Mouse (Mus musculus): ENCODE results near the gene Slc36a2.
"Not testable (repeated sequence)": the region's sequence is repeated elsewhere in the genome, so short reads cannot be mapped to it uniquely, and the experiment has no call there.

The Slc36a2 gene

DNA sequence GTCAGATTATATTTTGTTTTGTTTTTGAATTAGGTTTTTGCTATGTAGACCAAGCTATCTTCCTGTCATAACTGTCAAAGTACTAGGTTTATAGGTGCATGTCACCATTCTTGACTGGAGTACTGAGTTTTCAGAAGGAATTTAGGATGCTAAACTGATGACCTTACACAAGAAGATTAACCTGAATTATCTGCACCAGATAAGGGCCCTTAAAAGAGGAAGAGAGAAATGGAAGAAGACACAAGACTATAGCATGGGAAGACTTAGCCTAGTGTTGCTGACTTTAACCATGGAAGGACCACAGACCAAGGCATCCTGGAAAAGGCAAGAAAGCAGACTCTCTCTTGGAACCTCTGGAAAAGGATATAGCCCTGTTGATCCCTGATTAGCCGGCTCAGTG, 51.7 kb downstream of the Slc36a2 start:
- no peak for DNase-seq (ENCODE audit: low read depth)

DNA sequence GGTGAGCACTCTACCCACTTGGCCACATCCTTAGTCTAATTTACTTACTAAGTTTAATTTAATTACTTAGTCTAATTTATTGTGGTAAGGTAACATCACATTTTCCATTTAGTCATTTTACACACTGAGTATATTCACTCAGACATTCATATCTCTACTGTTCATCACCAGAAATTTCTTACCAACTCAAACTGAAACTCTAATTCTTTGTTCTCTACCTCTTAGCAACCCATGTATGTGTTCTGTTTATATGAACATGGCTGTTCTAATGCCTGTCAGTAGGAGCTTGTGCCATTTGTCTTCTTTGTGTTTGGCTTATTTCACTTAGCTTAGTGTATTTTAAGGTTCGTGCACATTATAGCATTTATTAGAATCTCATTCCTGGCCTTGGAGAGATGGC, 52.9 kb downstream of the Slc36a2 start:
- peak; percentile 91 for DNase-seq (ENCODE audit: low read depth)

DNA sequence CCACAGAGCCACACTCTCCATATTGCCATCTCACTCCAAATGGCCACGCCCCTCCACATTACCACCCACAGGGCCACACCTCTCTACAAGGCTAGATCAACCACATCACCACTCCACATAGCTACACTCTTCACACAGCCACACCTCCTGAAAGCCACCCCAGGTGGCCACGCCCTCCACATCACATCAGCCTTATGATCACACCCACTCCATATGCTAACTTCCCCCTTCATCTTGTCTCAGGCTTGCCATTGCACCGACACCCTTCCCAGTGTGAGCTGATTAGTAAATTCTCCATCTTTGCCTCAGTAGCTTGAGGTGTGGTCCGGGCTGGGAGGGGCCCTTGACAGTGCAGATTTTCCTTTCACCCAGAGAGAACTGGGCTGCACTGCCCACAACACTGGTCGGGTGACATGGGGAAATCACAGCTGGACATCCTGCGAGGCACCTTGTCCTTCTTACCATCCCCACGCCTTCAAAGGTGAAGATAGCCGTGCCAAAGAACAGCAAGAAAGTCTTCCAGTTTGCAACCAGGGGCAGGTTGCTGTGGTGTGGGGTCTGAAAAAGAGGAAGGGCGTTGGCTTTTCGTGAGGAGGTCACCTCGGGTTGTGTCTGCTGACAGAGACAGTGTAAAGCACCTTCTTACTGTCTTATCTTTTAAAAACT, 53.7 kb downstream of the Slc36a2 start:
- DNase-seq (ENCODE audit: low read depth), result peak; percentile 98

DNA sequence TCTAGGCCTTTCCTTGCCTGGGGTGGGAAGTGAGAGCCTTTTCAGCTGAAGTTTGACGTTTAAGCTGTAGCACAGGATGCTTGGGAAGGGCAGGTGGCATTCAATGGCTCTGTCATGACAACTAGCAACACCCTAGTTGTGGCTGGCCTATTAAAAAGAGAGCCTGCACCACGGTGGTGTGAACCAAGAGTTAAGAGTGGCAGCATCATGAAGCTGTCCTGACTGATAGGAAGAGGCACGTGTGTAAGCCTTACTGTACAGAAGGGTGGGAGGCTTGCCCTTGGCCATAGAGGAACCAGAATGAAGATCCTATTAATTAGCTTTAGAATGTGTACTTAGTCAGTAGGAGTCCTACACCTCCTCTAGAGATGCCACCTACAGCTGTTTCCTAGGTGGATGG, 56.5 kb downstream of the Slc36a2 start:
- no peak for DNase-seq (ENCODE audit: low read depth)

DNA sequence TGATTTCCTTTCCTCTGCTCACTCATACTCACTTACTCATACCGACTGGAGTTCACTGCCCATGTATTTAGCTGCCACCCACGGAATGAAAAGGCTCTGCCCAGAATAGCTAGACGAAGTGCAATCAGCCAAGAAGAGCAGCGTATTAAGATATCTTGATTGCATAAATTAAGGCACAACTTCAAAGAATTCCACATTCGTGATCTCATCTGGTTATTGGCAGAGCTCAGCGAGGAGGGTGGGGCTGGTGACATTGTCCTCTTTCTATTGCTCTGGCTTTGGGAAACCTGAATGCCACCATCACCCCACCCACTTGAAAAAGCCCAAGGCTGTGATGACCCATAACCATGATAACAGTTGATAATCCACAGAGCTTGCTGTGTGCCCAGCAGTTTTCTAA, 56.9 kb downstream of the Slc36a2 start:
- DNase-seq (ENCODE audit: low read depth), result peak; percentile 63

DNA sequence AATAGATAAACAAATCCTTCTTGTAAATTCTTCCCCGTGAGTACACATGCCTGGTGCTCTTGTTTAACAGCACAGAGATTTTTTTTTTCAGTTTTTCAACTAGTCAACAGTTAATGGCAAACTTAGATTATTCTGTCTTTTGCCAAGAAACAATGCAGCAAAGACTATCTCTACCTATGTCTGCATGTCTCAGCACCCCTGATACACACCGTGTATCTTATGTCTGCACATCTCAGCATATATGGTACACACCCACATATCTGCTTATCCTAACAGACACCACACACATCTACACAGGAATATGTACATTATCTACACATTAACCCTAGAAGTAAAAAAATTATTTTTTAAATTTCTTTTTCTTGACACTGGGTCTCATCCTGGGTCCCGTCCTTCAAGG, 58.2 kb downstream of the Slc36a2 start:
- DNase-seq (ENCODE audit: low read depth), result no peak

DNA sequence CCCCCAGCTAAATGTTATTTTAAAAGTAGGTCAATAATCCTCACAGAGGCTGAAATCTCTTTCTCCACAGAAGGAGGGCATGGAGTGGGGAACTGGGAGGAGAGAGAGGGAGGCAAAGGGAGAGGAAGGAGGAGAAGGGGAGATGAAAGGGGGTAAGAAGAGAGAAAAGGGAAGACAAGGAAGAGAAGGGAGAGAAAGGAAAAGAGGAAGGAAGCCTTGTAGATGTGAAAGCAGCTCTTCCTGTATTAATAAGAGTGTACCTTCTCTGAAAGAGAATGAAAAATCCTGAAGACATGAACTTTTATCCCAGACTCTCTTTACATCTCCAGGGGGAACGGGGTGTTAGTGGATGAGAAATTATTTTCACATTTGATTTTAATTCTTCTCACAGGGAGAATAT, 63.4 kb downstream of the Slc36a2 start:
- no peak for DNase-seq (ENCODE audit: low read depth)

DNA sequence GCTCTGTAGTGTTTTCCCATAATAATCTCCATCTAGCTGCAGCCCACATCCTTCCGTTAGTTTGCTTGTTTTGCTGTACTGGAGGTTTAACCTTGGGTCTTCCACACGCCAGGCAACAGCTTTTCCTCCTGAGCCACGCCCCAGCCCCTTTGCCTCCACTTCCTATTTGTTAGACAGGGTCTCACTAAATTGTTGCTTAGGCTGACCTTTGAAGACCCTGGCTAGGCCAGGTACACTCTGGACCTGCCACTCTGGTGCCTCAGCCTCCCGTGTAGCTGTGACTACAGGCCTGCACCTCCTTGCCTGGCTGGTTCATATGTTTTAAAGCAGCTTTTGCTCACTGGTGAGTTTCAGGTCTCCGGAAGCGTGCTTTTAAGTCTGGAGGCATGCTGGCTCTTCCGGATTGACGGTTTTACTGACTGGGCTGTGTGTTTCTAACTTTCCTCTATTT, 64.0 kb downstream of the Slc36a2 start:
- peak; percentile 88 for DNase-seq (ENCODE audit: low read depth)

DNA sequence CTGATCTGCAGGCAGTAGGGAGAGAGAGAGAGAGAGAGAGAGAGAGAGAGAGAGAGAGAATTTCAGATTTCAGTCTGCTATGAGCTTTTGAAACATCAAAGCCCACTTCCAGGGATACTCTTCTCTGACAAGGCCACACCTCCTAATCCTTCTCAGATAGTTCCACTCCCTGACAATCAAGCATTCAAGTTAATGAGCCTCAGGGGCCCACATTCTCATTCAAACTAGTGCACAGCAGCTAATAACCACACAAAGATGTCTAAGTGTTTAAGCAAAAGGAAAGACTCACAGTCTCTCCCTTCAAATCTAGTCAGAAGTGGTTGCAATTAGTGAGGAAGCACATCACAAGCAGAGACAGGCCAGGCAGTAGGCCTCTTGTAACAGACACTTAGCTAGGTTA, 64.6 kb downstream of the Slc36a2 start:
- no peak for DNase-seq (ENCODE audit: low read depth)

DNA sequence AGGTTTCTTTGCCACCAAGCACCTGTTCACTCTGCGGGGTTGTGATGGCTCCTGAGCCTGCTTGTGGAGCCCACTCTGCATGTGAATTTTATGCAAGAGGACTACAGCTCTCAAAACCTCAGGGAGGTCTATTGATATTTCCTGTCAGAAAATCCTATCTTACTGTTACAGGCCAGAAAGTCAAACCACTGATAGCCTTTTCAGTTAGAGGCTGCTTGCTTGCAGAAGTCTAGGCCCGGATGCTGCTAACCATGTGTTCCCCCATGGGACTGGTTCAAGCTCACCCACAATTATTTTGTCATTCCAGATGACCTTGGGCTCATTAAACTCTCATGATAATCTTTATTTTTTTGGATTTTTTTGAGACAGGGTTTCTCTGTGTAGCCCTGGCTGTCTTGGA, 67.8 kb downstream of the Slc36a2 start:
- no peak for DNase-seq (ENCODE audit: low read depth)

DNA sequence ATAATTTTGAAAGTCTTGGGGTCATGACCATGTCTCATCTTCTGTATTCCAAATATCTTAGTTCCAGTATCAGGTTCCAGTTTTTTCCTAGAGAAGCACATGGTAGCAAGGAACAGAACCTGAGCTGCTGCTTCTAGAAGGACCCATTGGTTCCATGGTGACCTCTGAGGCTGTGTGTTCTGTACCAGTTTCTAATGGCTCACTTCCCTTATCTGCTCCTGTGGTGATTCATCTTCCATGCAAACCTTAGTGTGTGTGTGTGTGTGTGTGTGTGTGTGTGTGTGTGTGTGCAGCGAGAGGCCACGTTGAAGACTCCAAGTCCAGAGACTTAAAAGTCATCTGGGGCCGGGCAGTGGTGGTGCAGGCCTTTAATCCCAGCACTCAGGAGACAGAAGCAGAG, 68.9 kb downstream of the Slc36a2 start:
- no peak for DNase-seq (ENCODE audit: low read depth)

DNA sequence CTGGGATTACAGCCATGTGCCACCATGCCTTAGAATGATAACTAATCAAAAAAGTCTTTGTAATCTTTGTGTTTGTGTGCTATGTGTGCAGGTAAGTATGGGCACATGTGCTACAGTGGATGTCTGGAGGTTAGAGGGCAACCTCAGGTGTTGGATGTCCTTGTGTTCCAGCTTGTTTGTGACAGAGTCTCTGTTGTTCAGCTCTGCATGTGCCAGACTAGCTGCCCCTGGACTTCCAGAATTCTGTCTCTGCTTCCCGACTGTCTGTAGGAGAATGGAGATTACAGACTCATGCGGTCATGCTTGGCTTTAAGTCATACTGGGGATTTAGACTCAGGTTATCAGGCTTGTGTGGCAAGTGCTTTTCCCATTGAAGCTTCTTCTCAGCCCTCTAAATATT, 70.6 kb downstream of the Slc36a2 start:
- peak; percentile 39 for DNase-seq (ENCODE audit: low read depth)

DNA sequence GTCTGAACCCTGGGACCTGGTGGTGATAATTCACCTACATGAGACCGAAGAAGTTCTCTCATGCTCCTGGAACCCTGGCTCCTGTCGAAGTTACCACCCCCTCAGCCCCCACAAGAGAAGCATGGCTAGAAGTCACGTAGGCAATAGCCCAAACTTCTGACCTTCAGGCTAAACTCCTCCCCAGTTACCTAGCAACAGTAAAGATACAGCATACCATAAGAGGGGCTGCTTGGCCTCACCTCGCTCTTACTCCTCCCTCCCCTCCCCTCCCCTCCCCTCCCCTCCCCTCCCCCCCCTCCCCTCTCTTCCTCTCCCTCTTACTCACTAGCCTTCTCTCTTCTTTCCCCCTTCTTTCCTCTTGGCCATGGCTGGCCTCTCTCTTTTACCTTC, 71.0 kb downstream of the Slc36a2 start:
- not testable (repeated sequence) for DNase-seq (ENCODE audit: low read depth)

DNA sequence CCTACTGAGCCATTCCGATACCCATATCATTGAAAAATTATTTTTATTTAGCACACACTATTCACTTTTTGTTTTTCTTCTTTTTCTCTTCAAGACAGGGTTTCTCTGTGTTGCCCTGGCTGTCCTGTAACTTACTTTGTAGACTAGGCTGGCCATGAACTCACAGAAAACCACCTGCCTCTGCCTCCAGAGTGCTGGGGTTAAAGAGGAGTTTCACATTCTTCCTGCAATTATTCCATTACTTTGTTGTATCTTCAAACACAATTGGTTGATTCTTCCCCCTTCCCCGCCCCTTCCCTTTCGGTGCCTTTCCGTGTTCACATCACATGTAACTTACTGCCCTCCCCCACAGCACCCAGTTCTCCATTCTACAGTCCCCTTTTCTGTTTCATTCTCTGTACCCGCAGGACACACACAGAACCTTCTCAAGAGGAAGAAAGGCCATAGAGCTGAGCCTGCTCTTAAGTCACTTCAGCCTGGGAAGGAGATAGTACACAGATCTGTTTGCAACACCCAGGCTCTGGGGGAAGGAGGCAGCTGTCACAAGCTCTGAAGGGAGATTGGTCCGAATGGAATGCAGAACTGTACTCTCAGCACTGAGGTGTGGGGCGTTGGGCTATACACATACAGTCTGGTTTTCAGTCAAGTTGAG, 71.5 kb downstream of the Slc36a2 start:
- peak; percentile 76 for DNase-seq (ENCODE audit: low read depth)

DNA sequence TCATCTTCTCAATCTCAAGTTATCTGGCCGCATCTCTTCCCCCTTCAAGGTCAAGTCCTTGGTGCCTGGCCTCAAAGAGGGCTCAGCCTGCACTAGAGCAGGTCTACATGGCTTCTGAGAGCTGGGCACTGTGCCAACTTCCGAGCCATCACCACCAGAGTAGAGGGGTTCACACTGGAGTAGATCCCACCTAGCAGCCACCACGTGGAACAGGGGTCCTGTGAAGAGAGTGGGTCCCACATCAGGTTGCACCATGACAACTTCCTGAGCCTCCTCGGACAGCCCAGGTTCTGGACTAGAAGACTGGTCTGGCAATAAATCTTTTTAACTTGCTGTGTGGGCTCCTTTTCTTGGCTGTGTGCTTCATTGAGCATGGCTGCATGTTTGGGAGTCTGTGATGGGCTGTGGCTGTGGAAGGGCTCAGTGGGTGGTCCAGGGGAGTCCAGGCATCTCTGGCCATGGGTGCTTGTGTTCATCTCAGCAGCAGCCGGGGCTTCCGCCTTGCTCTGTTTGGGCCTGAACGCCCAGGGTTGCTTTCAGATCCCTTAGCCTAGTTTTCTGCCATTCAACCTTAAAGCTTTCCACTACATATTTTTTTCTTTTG, 74.2 kb downstream of the Slc36a2 start:
- no peak for DNase-seq (ENCODE audit: low read depth)

DNA sequence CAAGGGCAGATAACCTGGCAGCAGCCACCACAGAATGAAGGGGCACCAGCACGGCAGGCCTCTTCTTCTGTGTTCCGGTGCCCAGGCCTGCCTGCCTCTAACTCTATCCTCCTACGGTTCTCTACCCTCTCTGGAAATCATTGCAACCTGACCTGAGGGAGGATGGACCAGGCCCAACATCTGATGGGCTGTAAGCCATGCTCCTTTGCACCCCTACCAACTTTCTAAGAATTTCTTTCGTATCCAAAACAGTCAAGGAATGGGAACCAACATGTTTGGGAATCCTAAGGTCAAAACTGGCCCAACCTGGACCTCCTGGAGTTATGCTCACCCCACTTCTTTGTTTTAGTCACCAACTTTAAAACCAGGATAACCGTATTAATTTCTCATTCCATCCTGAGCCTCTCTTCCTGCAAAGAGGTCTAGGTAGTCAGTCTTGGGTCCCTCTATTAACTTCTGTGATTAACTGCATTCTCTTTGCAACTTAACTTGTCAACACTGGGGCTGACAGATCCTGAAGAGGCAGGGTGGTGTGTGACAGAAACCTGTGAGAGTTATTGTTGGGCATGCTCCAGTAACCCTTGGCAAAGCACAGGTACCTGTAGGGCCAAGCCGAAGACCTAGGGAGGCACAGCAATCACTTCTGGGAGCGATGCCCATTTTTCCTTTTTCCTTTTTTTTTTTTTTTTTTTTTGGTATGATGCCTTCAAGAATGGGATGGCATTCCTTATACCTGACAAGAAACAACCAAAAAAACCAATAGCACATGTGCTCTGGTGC, 75.2 kb downstream of the Slc36a2 start:
- DNase-seq (ENCODE audit: low read depth), result no peak

All from induced T-regulatory cell, adult 2 months (primary cell).